Mouse (Mus musculus) liver, embryonic 15.5 days (tissue): ENCODE measurements around the gene Anapc7. TPM values are rescaled to one million over a fixed set of nuclear protein-coding genes. Genes with fewer than 3 reads are reported as not detected.
A peak's percentile ranks its signal among the peaks of the same experiment; 100 is the strongest.

Experiments
- ATAC-seq: fragments of 200-750 bp; cut with Nextera tagmentation; 2 replicates; pipeline ENCODE4 v1.8.0; 2017; ENCODE audit warnings: moderate number of reproducible peaks, mild to moderate bottlenecking, moderate library complexity; ENCODE audit not compliant: insufficient read depth
- H3K27ac ChIP-seq: fragments of 300-500 bp; sonication (generic); replicated peaks from 2 replicates; pipeline ENCODE4 v1.5.1; 2015; ENCODE audit warnings: mild to moderate bottlenecking, inconsistent platforms
- H3K27me3 ChIP-seq: fragments of 300-500 bp; sonication (generic); 2 replicates; pipeline ENCODE4 v1.6.1; 2015; ENCODE audit warnings: mild to moderate bottlenecking, inconsistent platforms
- H3K36me3 ChIP-seq: fragments of 300-500 bp; sonication (generic); replicated peaks from 2 replicates; pipeline ENCODE4 v1.6.1; 2015; ENCODE audit warnings: moderate library complexity, mild to moderate bottlenecking, inconsistent platforms
- H3K4me1 ChIP-seq: fragments of 300-500 bp; sonication (generic); replicated peaks from 2 replicates; pipeline ENCODE4 v1.6.1; 2015; ENCODE audit warnings: inconsistent platforms
- H3K4me2 ChIP-seq: fragments of 300-500 bp; sonication (generic); 2 replicates; pipeline ENCODE4 v1.6.1; 2015; ENCODE audit warnings: moderate library complexity, mild to moderate bottlenecking, inconsistent platforms
- H3K4me3 ChIP-seq: fragments of 300-500 bp; sonication (generic); replicated peaks from 2 replicates; pipeline ENCODE4 v1.5.1; 2015; ENCODE audit warnings: mild to moderate bottlenecking, inconsistent platforms
- H3K9ac ChIP-seq: fragments of 300-500 bp; sonication (generic); 2 replicates; pipeline ENCODE4 v1.6.1; 2015; ENCODE audit warnings: moderate library complexity, mild to moderate bottlenecking, inconsistent platforms
- H3K9me3 ChIP-seq: fragments of 300-500 bp; sonication (generic); replicated peaks from 2 replicates; pipeline ENCODE4 v1.6.1; 2016; ENCODE audit warnings: inconsistent platforms
- WGBS: fragments of 180-500 bp; shearing (Covaris S2); methylation state at CpG from one replicate; pipeline ENCODE4 v1.1.7; 2015; ENCODE audit warnings: mixed read lengths; ENCODE audit not compliant: insufficient replicate concordance; 5-methylcytosine and 5-hydroxymethylcytosine counted together
- polyA plus RNA-seq: library from polyadenylated mRNA; unstranded; fragments of >200 nt; fragmentation: Nextera tagmentation; extraction: Ambion mirVana; gene quantifications from 2 replicates; pipeline ENCODE4 v1.2.1, GENCODE M21; 2015

Anapc7 gene
- 14.4 and 17.2 TPM in 2 replicates for polyA plus RNA-seq

- H3K4me3 ChIP-seq = peak within 1 kb of the TSS; percentile 94
- 0 out of 2 replicates have a peak, but pooled peaks have one; percentile 10 for ATAC-seq
- H3K36me3 ChIP-seq = peaks cover 11% of the 10 kb centered on the region; the same call in 1 of the 2 replicates
- peak within 1 kb of the TSS; percentile 91 for H3K9ac ChIP-seq
- peak within 1 kb of the TSS; percentile 94 for H3K4me2 ChIP-seq
- no peaks in the 10 kb centered on the region for H3K27me3 ChIP-seq
- H3K9me3 ChIP-seq = no peaks in the 10 kb centered on the region
- H3K4me1 ChIP-seq = peaks cover 28% of the 10 kb centered on the region
- 14% methylated on average over 17 of the region's 17 CpGs for WGBS
- H3K27ac ChIP-seq = peak within 1 kb of the TSS; percentile 78
These were observed at the start of gene Anapc7 for GRCm38 (mm10) chr5:122421271-122422068. TSS of gene Anapc7 (plus strand) at chr5:122421693.

- Histone ChIP-seq H3K27ac (peak within 1 kb of the TSS; percentile 97), H3K4me3 (peak within 1 kb of the TSS; percentile 90), H3K4me1 (peaks cover 27% of the 10 kb centered on the region), H3K4me2 (peak within 1 kb of the TSS; percentile 86), H3K27me3 (no peaks in the 10 kb centered on the region), H3K9me3 (no peaks in the 10 kb centered on the region), H3K36me3 (peaks cover 39% of the 10 kb centered on the region), H3K9ac (peak within 1 kb of the TSS; percentile 82)
- peak; percentile 93 for ATAC-seq
- WGBS = under 1% methylated on average over 53 of the region's 53 CpGs
These were observed 49.2 kb upstream of the Anapc7 start, which contains the start of gene Fam216a for GRCm38 (mm10) chr5:122372192-122372769. TSS of gene Fam216a (minus strand) at chr5:122372364.

- Histone ChIP-seq H3K27ac (peak overlapping the region; percentile 97), H3K4me3 (peak overlapping the region; percentile 90), H3K9me3 (no peaks in the 10 kb centered on the region), H3K4me1 (peaks cover 27% of the 10 kb centered on the region), H3K36me3 (peaks cover 33% of the 10 kb centered on the region), H3K9ac (peak overlapping the region; percentile 74), H3K27me3 (no peaks in the 10 kb centered on the region), H3K4me2 (peak overlapping the region; percentile 75)
- ATAC-seq = no peak
- 2% methylated on average over 5 of the region's 5 CpGs for WGBS
These were observed 48.6 kb upstream of the Anapc7 start for GRCm38 (mm10) chr5:122372878-122373277.

- no peaks in the 10 kb centered on the region for H3K27me3 ChIP-seq
- no peak for ATAC-seq
- no peak overlapping the region for H3K4me3 ChIP-seq
- no peak overlapping the region for H3K4me2 ChIP-seq
- no peak overlapping the region for H3K9ac ChIP-seq
- WGBS = 81% methylated on average over 4 of the region's 4 CpGs
- no peaks in the 10 kb centered on the region for H3K9me3 ChIP-seq
- no peak overlapping the region for H3K27ac ChIP-seq
- H3K36me3 ChIP-seq = peaks cover 57% of the 10 kb centered on the region
- peaks cover 17% of the 10 kb centered on the region for H3K4me1 ChIP-seq
These were observed 44.2 kb upstream of the Anapc7 start for GRCm38 (mm10) chr5:122377101-122377833.

GRCm38 (mm10) chr5:122378171-122378570 is 43.3 kb upstream of the Anapc7 start:
- Histone ChIP-seq H3K27ac (no peak overlapping the region), H3K4me2 (no peak overlapping the region), H3K9ac (no peak overlapping the region), H3K4me1 (peaks cover 13% of the 10 kb centered on the region), H3K36me3 (peaks cover 64% of the 10 kb centered on the region), H3K4me3 (no peak overlapping the region), H3K9me3 (no peaks in the 10 kb centered on the region), H3K27me3 (no peaks in the 10 kb centered on the region)
- ATAC-seq = no peak
- WGBS = 85% methylated on average over 12 of the region's 12 CpGs

- Histone ChIP-seq H3K9me3 (no peaks in the 10 kb centered on the region), H3K36me3 (peaks cover 56% of the 10 kb centered on the region), H3K4me1 (0 out of 2 replicates have a peak, but pooled peaks cover 4% of the 10 kb centered on the region), H3K4me3 (no peak overlapping the region), H3K27me3 (no peaks in the 10 kb centered on the region), H3K27ac (no peak overlapping the region), H3K9ac (no peak overlapping the region), H3K4me2 (no peak overlapping the region)
- 46% methylated on average over 11 of the region's 11 CpGs for WGBS
- peak; percentile 25; the same call in 1 of the 2 replicates for ATAC-seq
These were observed 41.9 kb upstream of the Anapc7 start for GRCm38 (mm10) chr5:122379374-122380155.

- Histone ChIP-seq H3K9me3 (no peaks in the 10 kb centered on the region), H3K27me3 (no peaks in the 10 kb centered on the region), H3K9ac (no peak overlapping the region), H3K4me2 (no peak overlapping the region), H3K4me1 (peaks cover 24% of the 10 kb centered on the region), H3K4me3 (no peak overlapping the region), H3K27ac (no peak overlapping the region), H3K36me3 (peaks cover 10% of the 10 kb centered on the region)
- WGBS = 80% methylated on average over 5 of the region's 5 CpGs
- no peak for ATAC-seq
These were observed 31.5 kb upstream of the Anapc7 start for GRCm38 (mm10) chr5:122390006-122390405.

GRCm38 (mm10) chr5:122390671-122391070 is 30.8 kb upstream of the Anapc7 start:
- no peak for ATAC-seq
- H3K9me3 ChIP-seq = no peaks in the 10 kb centered on the region
- H3K4me1 ChIP-seq = peaks cover 28% of the 10 kb centered on the region
- H3K27me3 ChIP-seq = no peaks in the 10 kb centered on the region
- no peak overlapping the region for H3K9ac ChIP-seq
- no peak overlapping the region for H3K4me2 ChIP-seq
- H3K4me3 ChIP-seq = no peak overlapping the region
- no peak overlapping the region for H3K27ac ChIP-seq
- peaks cover 13% of the 10 kb centered on the region for H3K36me3 ChIP-seq

- no peaks in the 10 kb centered on the region for H3K27me3 ChIP-seq
- H3K4me1 ChIP-seq = peaks cover 28% of the 10 kb centered on the region
- H3K9me3 ChIP-seq = no peaks in the 10 kb centered on the region
- peak overlapping the region; percentile 80 for H3K4me3 ChIP-seq
- H3K9ac ChIP-seq = no peak overlapping the region
- peak overlapping the region; percentile 56 for H3K4me2 ChIP-seq
- ATAC-seq = no peak
- H3K36me3 ChIP-seq = peaks cover 13% of the 10 kb centered on the region
- H3K27ac ChIP-seq = peak overlapping the region; percentile 84; the same call in 1 of the 2 replicates
- 50% methylated on average over 16 of the region's 16 CpGs for WGBS
These were observed 30.2 kb upstream of the Anapc7 start for GRCm38 (mm10) chr5:122391178-122391785.

- Histone ChIP-seq H3K36me3 (peaks cover 17% of the 10 kb centered on the region), H3K9me3 (no peaks in the 10 kb centered on the region), H3K4me3 (peak within 1 kb of the TSS; percentile 80), H3K4me2 (peak within 1 kb of the TSS; percentile 82), H3K4me1 (peaks cover 31% of the 10 kb centered on the region), H3K9ac (peak within 1 kb of the TSS; percentile 86), H3K27me3 (no peaks in the 10 kb centered on the region), H3K27ac (peak within 1 kb of the TSS; percentile 84)
- peak; percentile 76 for ATAC-seq
- under 1% methylated on average over 39 of the region's 39 CpGs for WGBS
These were observed 29.7 kb upstream of the Anapc7 start, which contains the start of gene Arpc3 for GRCm38 (mm10) chr5:122391786-122392180. TSS of gene Arpc3 (plus strand) at chr5:122391878.
